Mouse (Mus musculus) brain, embryonic 14.5 days (tissue): ENCODE measurements at regions not wholly inside any gene's neighbourhood (a gene's known extent, or its start where the extent isn't known, plus 50 kb on each side); places are given as distances from the start of the nearest gene placed in this dataset.

ENCODE experiments used
- CTCF ChIP-seq: fragments of 200-500 bp; IDR thresholded peaks from 2 replicates; pipeline ENCODE4 v1.5.1; 2012; ENCODE audit warnings: inconsistent platforms, mild to moderate bottlenecking, moderate library complexity, borderline replicate concordance; ENCODE audit not compliant: insufficient read depth, insufficient read length; ENCODE audit errors: extremely low read depth
- POLR2A ChIP-seq: fragments of 200-500 bp; IDR thresholded peaks from 2 replicates; pipeline ENCODE4 v1.6.1; 2012; ENCODE audit warnings: mild to moderate bottlenecking, inconsistent platforms, borderline replicate concordance; ENCODE audit not compliant: poor library complexity, insufficient read depth, insufficient read length, severe bottlenecking; ENCODE audit errors: extremely low read depth

- TF ChIP-seq POLR2A (no peak), CTCF (peak; percentile 9; the same call in 1 of the 2 replicates)
These were observed 732.1 kb downstream of the Gsdmc2 start for GRCm38 (mm10) chr15:63112918-63113317.
